Mouse (Mus musculus): Measurements from ENCODE around the gene Tubgcp4. TPM values are rescaled to one million over a fixed set of nuclear protein-coding genes. Genes with fewer than 3 reads are reported as not detected.

Gene Tubgcp4
- 27.3 and 41.4 TPM in 2 replicates for polyA plus RNA-seq (2012; rRNA removed; ENCODE audit: low replicate concordance)

GRCm38 (mm10) chr2:121170481-121170971 is at the start of gene Tubgcp4:
Tubgcp4 (plus strand) TSS chr2:121170654.

DNA sequence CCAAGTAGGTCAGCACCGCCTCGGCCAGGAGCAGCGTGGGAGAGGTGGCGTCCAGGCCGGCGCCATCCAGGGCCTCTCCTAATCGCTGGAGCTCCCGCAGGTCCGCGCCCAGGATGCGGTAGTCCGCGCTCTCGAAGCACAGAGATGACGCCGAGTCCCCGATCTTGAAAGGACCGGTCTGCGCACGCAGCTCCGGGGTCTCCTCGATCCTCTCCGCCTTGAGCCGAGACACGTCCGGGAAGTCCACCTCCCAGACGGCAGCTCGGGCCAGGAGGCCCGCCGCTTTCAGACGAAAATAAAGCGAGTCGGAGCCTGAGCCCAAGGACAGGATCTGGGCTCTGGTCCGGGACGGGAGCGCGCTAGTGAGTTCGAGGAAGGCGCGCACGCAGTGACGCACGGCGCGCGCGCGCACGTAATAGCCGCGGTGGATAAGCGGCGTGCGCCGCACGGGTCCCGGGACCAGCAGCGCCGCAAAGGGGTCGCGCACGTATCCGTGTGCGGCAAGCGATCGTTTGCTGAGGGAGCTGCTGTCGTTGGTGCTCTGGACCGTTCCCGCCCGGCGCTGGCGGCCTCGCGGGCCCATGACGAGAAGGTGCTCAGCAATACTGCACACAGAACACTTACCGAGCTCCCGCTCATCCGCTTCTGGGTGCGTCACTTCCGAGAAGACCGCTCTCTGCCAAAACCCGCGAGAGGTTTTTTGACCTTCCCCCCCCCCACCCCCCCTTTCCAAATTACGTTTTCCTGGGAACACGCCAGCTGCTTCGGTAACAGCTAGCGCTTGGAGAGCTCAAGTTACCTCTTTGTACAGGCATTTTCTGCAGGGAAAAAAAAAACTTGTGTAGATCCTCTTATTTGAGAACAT is 30.2 kb upstream of the Tubgcp4 start, which contains the start of the genes Adal and Lcmt2:
Adal (plus strand) TSS at position 411 of the 865 bp plus-strand sequence.
Lcmt2 (minus strand) TSS at position 636 of the 865 bp plus-strand sequence.

DNA sequence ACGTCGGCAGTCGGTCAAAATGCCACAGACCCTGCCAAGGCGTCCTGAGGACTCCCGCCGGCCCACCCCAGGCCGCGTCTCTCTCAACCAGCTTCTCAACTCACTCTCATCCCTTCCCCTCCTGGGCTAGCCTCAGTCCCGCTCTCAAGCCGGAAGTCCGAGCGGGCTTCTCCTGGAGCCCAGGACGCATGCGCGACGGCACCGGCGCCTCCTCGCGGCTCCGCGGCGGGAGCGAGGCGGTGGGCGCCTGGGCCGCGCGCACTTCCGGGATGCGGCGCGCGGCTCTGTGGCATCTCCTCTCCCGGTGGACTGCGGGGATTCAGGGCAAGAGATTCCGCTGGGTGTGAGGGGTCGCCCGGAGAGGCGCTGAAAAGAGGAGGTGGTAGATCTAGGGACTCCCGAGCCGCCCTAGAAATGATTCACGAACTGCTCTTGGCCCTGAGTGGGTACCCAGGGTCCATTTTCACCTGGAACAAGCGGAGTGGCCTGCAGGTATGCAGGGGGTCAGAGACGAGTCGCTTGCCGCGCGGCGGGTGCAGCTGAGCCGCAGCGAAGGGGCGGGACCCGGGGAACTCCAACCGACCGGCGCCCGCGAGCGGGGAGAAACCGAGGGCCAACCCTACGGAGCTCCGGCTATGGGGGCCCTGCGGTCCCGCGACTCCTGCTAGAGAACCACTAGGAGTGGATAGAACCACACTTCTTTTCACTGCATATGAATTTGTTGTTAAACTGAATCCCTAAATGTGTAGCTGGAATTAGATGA is 707 bp downstream of the Tubgcp4 start, which contains the start of gene Zscan29:
Zscan29 (minus strand) TSS at position 146 of the 763 bp plus-strand sequence.

Other genes starting within 250 kb of the Tubgcp4 start
- gene Ubr1, start 199.9 kb upstream of the Tubgcp4 start, polyA plus RNA-seq (2012; rRNA removed; ENCODE audit: low replicate concordance) = 23.8 and 37.9 TPM in 2 replicates
- 8.6 and 8.7 TPM in 2 replicates for gene Tmem62, start 193.6 kb upstream of the Tubgcp4 start, polyA plus RNA-seq (2012; rRNA removed; ENCODE audit: low replicate concordance)
- 28.4 and 30.7 TPM in 2 replicates for gene Ccndbp1, start 162.3 kb upstream of the Tubgcp4 start, polyA plus RNA-seq (2012; rRNA removed; ENCODE audit: low replicate concordance)
- gene Epb42, start 133.6 kb upstream of the Tubgcp4 start, polyA plus RNA-seq (2012; rRNA removed; ENCODE audit: low replicate concordance) = 0.11 and 0.14 TPM in 2 replicates
- gene Tgm5, start 84.8 kb upstream of the Tubgcp4 start, polyA plus RNA-seq (2012; rRNA removed; ENCODE audit: low replicate concordance) = 0.44 TPM in 1 of 2 replicates, not detected in the other
- 0.06 and 0.13 TPM in 2 replicates for gene Tgm7, start 60.9 kb upstream of the Tubgcp4 start, polyA plus RNA-seq (2012; rRNA removed; ENCODE audit: low replicate concordance)
- gene Adal, start 30.2 kb upstream of the Tubgcp4 start, polyA plus RNA-seq (2012; rRNA removed; ENCODE audit: low replicate concordance) = 4.3 and 6.7 TPM in 2 replicates
- gene Lcmt2, start 30.0 kb upstream of the Tubgcp4 start, polyA plus RNA-seq (2012; rRNA removed; ENCODE audit: low replicate concordance) = 6.6 and 11.4 TPM in 2 replicates
- 3.1 and 5.1 TPM in 2 replicates for gene Zscan29, start 471 bp downstream of the Tubgcp4 start, polyA plus RNA-seq (2012; rRNA removed; ENCODE audit: low replicate concordance)
- gene Trp53bp1, start 100.8 kb downstream of the Tubgcp4 start, polyA plus RNA-seq (2012; rRNA removed; ENCODE audit: low replicate concordance) = 22.0 and 53.0 TPM in 2 replicates
- 4.3 and 18.5 TPM in 2 replicates for gene Map1a, start 118.9 kb downstream of the Tubgcp4 start, polyA plus RNA-seq (2012; rRNA removed; ENCODE audit: low replicate concordance)
- gene Ppip5k1, start 184.7 kb downstream of the Tubgcp4 start, polyA plus RNA-seq (2012; rRNA removed; ENCODE audit: low replicate concordance) = 57.7 and 96.8 TPM in 2 replicates
- gene Ckmt1, start 187.1 kb downstream of the Tubgcp4 start, polyA plus RNA-seq (2012; rRNA removed; ENCODE audit: low replicate concordance) = 0.42 and 25.2 TPM in 2 replicates
- 0.11 TPM in 1 of 2 replicates, not detected in the other for gene Strc, start 216.5 kb downstream of the Tubgcp4 start, polyA plus RNA-seq (2012; rRNA removed; ENCODE audit: low replicate concordance)
- 163 and 618 TPM in 2 replicates for gene Pdia3, start 243.1 kb downstream of the Tubgcp4 start, polyA plus RNA-seq (2012; rRNA removed; ENCODE audit: low replicate concordance)
- gene Catsper2, start 243.1 kb downstream of the Tubgcp4 start, polyA plus RNA-seq (2012; rRNA removed; ENCODE audit: low replicate concordance) = 3.1 and 4.3 TPM in 2 replicates

Data from subcutaneous adipose tissue, adult 2 months (tissue).